Mouse (Mus musculus): ENCODE measurements at regions not wholly inside any gene's neighbourhood (a gene's known extent, or its start where the extent isn't known, plus 50 kb on each side); places are given as distances from the start of the nearest gene placed in this dataset.
"Not testable (repeated sequence)": the region's sequence is repeated elsewhere in the genome, so short reads cannot be mapped to it uniquely, and the experiment has no call there.

GRCm38 (mm10) chr2:78019916-78020315, 73.7 kb upstream of the Cwc22 start:
- in situ Hi-C loops (cut with MboI, MseI) = no loop called here

- in situ Hi-C loops (cut with MboI, MseI) = not testable (repeated sequence)
These were observed 66.3 kb upstream of the Cwc22 start for GRCm38 (mm10) chr2:78012441-78012840.

- in situ Hi-C loops (cut with MboI, MseI) = no loop called here
These were observed 65.6 kb upstream of the Cwc22 start for GRCm38 (mm10) chr2:78011821-78012220.

- in situ Hi-C loops (cut with MboI, MseI) = no loop called here
These were observed 65.1 kb upstream of the Cwc22 start for GRCm38 (mm10) chr2:78011051-78011800.

- in situ Hi-C loops (cut with MboI, MseI) = no loop called here
These were observed 64.0 kb upstream of the Cwc22 start for GRCm38 (mm10) chr2:78010066-78010690.

- in situ Hi-C loops (cut with MboI, MseI) = no loop called here
These were observed 61.9 kb upstream of the Cwc22 start for GRCm38 (mm10) chr2:78008094-78008493.

- in situ Hi-C loops (cut with MboI, MseI) = no loop called here
These were observed 59.3 kb upstream of the Cwc22 start for GRCm38 (mm10) chr2:78005402-78006021.

- in situ Hi-C loops (cut with MboI, MseI) = no loop called here
These were observed 58.3 kb upstream of the Cwc22 start for GRCm38 (mm10) chr2:78004426-78004825.

Measured in T-helper 2 cell (primary cell).